Mouse (Mus musculus) heart, embryonic 11.5 days (tissue): ENCODE results near the gene Tjp2. TPM values are rescaled to one million over a fixed set of nuclear protein-coding genes. Genes with fewer than 3 reads are reported as not detected.

ENCODE experiments used
- ATAC-seq: fragments of 200-750 bp; cut with Nextera tagmentation; replicated peaks from 2 replicates; pipeline ENCODE4 v1.8.0; 2017; ENCODE audit warnings: moderate library complexity; ENCODE audit not compliant: insufficient number of reproducible peaks, low FRiP score, low TSS enrichment
- H3K27ac ChIP-seq: fragments of 300-500 bp; sonication (generic); 2 replicates; pipeline ENCODE4 v1.5.1; 2014; ENCODE audit warnings: mild to moderate bottlenecking, low read depth, low read length
- H3K27me3 ChIP-seq: fragments of 300-500 bp; sonication (generic); 2 replicates; pipeline ENCODE4 v1.6.1; 2014; ENCODE audit warnings: mild to moderate bottlenecking, low read length, mixed read lengths; ENCODE audit not compliant: control insufficient read depth, insufficient read depth
- H3K36me3 ChIP-seq: fragments of 300-500 bp; sonication (generic); 2 replicates; pipeline ENCODE4 v1.6.1; 2014; ENCODE audit warnings: mild to moderate bottlenecking, low read length, moderate library complexity, mixed read lengths; ENCODE audit not compliant: control insufficient read depth, insufficient read depth
- H3K4me1 ChIP-seq: fragments of 300-500 bp; sonication (generic); 2 replicates; pipeline ENCODE4 v1.6.1; 2014; ENCODE audit warnings: low read length; ENCODE audit not compliant: control insufficient read depth, insufficient read depth
- H3K4me2 ChIP-seq: fragments of 300-500 bp; sonication (generic); 2 replicates; pipeline ENCODE4 v1.6.1; 2014; ENCODE audit warnings: mild to moderate bottlenecking, moderate library complexity
- H3K4me3 ChIP-seq: fragments of 300-500 bp; sonication (generic); 2 replicates; pipeline ENCODE4 v1.5.1; 2014; ENCODE audit warnings: low read depth, low read length
- H3K9ac ChIP-seq: fragments of 300-500 bp; sonication (generic); 2 replicates; pipeline ENCODE4 v1.6.1; 2014; ENCODE audit warnings: mild to moderate bottlenecking, low read depth, low read length, moderate library complexity
- H3K9me3 ChIP-seq: fragments of 300-500 bp; sonication (generic); replicated peaks from 2 replicates; pipeline ENCODE4 v1.6.1; 2016; ENCODE audit warnings: low read length; ENCODE audit not compliant: control insufficient read depth
- WGBS: fragments of 180-500 bp; shearing (Covaris S2); extraction: QIAGEN DNeasy Blood & Tissue Kit; methylation state at CpG from one replicate; pipeline ENCODE4 v1.1.7; 2014; ENCODE audit not compliant: insufficient replicate concordance; 5-methylcytosine and 5-hydroxymethylcytosine counted together
- polyA plus RNA-seq: library from polyadenylated mRNA; unstranded; fragments of >200 nt; fragmentation: Nextera tagmentation; extraction: Ambion mirVana; gene quantifications from 2 replicates; pipeline ENCODE4 v1.2.1, GENCODE M21; 2014

The Tjp2 gene
- polyA plus RNA-seq, 1 experiment from 2014 or later: 21.3 TPM

DNA sequence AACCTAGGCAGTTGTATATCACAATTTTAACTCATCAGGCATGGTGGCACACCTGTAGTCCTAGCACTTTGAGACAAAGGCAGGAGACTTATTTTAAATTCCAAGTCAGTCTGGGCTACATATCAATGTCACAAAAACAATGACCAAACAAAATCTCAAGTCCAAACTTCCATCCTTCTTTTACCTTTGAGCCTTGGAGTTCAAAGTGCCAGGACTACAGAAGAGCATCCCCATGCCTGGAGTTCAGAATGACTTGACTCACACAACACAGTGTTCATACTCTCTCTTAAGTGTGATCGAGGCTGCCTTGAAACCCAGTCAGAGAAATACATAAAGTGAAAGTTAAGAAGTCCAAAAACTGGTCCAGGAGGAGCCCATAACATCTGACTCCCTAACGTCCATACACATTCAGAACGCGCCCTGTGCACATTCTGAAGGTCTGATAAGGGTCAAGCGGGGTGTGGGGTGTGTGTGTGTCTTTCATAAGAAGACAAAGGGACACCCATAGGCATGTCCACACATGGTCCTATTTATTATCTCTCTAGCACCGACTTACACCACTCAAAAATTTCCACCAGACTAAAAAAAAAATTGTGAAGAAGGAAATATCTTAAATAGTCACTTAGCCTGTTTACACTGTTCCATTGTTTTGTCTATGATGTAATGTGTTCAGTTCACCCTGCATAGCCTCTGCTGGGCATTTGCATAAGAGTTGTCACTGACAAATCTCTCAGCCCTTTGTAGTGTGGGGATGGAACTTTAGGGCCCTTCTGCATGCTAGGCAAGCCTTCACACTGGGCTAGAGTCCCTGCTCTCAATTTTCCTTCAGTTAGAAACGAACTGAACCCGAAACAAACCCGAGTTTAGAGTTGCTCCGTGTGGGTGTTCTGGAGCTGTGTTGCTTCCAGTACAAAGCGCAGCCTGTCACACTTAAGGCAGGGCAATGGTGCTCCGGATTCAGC, 34.8 kb upstream of the Tjp2 start:
- Histone ChIP-seq H3K9ac (no peak overlapping the region), H3K27me3 (no peaks in the 10 kb centered on the region), H3K4me1 (peaks cover 9% of the 10 kb centered on the region; the same call in 1 of the 2 replicates), H3K4me3 (no peak overlapping the region), H3K27ac (no peak overlapping the region), H3K9me3 (no peaks in the 10 kb centered on the region), H3K36me3 (peaks cover 6% of the 10 kb centered on the region), H3K4me2 (no peak overlapping the region)
- no peak for ATAC-seq
- WGBS: 67% methylated on average over 12 of the region's 12 CpGs

DNA sequence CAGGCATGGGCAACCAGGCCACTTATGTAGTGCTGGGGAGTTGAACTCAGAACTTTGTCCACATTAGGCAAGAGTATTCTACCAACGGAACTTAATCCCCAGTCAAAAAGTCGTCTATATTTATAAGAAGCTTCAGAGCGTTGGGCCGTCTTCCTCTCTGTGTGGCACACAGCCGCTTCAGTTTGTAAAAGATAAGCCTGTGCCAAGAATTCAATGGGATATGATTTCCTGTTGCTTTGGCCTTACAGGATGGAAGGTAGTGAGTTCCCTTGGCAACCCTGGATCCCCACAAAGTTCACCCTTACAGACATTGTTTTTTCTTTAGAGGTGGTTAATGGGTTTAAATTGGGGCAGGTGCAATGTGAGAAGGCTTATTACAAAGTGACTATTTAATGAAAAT, 33.5 kb upstream of the Tjp2 start:
- ATAC-seq: no peak
- Histone ChIP-seq H3K36me3 (peaks cover 3% of the 10 kb centered on the region; the same call in 1 of the 2 replicates), H3K9ac (no peak overlapping the region), H3K27ac (peak overlapping the region; percentile 32; the same call in 1 of the 2 replicates), H3K9me3 (no peaks in the 10 kb centered on the region), H3K4me1 (peaks cover 14% of the 10 kb centered on the region; the same call in 1 of the 2 replicates), H3K27me3 (no peaks in the 10 kb centered on the region), H3K4me2 (no peak overlapping the region), H3K4me3 (no peak overlapping the region)
- 58% methylated on average over 5 of the region's 5 CpGs for WGBS

DNA sequence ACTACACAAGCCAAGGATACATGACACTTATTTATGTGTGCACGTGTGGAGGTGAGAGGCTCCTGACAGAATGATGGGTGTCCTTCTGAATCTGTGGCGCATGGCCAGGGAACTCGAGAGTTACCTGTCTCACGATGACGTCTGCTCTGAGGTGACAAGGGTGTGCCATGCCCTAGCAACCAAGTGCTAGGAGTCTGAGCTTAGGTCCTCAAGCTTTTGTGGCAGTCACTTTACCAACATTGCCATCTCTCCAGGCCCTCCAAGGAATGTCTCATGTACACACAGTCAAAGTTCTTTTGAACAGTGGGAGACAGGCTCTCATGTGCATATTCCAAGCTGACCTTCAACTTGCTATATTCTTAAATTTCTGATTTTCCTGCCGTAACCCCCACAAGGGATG, 33.1 kb upstream of the Tjp2 start:
- peaks cover 14% of the 10 kb centered on the region; the same call in 1 of the 2 replicates for H3K4me1 ChIP-seq
- ATAC-seq: no peak
- WGBS: 87% methylated on average over 6 of the region's 6 CpGs
- H3K27me3 ChIP-seq: no peaks in the 10 kb centered on the region
- peak overlapping the region; percentile 32; the same call in 1 of the 2 replicates for H3K27ac ChIP-seq
- peaks cover 3% of the 10 kb centered on the region; the same call in 1 of the 2 replicates for H3K36me3 ChIP-seq
- no peaks in the 10 kb centered on the region for H3K9me3 ChIP-seq
- no peak overlapping the region for H3K4me3 ChIP-seq
- no peak overlapping the region for H3K4me2 ChIP-seq
- no peak overlapping the region for H3K9ac ChIP-seq

DNA sequence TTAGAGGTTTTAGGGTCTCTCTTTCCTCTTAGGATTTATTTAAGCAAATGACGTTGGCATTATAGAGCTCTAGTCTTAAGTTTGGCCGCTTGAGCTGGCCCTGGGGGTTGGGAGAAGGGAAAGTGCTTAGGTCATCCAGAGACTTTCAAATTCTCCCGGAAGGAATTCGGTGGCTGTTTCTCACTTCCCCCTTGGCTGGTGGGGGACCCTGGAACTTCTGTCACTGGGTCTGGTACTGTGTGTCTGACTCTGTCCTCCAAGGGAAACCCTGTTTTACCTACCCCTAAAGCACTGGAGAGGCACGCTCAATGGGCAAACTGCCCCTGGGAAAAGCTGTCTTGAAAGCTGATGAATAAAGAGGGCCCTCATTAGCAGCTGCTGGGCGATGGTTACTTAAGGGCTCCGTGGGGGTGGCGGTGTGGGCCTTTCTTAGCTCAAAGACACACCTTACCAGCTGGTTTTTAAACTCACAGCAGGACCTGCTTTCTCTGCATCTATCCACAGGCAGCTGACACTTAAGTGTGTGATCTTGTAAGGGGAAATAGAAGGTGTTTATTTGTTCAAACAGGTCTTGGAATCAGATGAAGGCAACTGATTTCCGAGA, 28.9 kb upstream of the Tjp2 start:
- Histone ChIP-seq H3K4me1 (peaks cover 17% of the 10 kb centered on the region), H3K4me2 (no peak overlapping the region), H3K27me3 (no peaks in the 10 kb centered on the region), H3K27ac (no peak overlapping the region), H3K4me3 (no peak overlapping the region), H3K9me3 (no peaks in the 10 kb centered on the region), H3K9ac (no peak overlapping the region), H3K36me3 (no peaks in the 10 kb centered on the region)
- 24% methylated on average over 9 of the region's 9 CpGs for WGBS
- ATAC-seq: no peak

DNA sequence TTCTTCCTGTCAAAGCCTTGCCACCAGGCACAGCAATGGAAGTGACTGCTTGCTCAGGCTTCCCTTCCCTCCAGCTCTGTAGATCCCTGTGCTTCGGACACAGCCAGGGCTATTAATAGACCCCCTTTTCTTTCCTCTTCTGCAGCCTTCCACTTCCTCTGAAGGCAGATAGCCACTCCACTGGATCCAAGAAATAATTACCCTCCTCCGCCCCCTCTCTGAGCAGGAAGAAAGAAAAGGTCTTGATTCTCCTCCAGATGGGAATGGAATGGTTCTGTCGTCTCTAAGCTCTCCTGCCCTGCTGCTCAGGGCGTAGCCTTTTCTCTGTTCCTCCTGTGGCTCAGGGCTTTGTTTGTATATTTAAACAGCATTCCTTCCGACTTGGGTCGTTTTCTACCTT, 27.0 kb upstream of the Tjp2 start:
- Histone ChIP-seq H3K27ac (peak overlapping the region; percentile 85), H3K4me1 (peaks cover 12% of the 10 kb centered on the region), H3K4me3 (no peak overlapping the region), H3K9me3 (no peaks in the 10 kb centered on the region), H3K9ac (peak overlapping the region; percentile 56), H3K36me3 (no peaks in the 10 kb centered on the region), H3K4me2 (peak overlapping the region; percentile 25), H3K27me3 (no peaks in the 10 kb centered on the region)
- WGBS: 15% methylated on average over 6 of the region's 6 CpGs
- peak; percentile 68; the same call in 1 of the 2 replicates for ATAC-seq

DNA sequence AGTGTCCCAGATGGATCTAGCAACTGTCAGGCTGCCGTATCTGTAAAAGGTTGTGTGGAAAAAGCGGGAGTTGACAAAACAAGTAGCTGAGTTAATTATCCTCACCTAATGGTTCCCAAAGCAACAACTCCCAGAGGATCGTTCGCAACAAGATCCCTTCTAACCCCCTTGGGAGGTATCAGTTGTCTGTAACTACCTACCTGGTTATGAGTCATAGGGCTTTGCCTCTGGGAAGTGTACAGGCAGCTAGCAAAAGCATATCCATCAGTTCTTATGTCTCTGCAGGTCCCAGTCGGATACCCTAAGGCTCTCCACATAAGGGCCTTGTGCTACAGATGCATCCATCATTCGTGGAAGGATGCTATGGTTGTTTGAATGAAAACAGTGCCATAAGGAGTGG, 18.5 kb upstream of the Tjp2 start:
- no peak overlapping the region for H3K4me2 ChIP-seq
- no peak overlapping the region for H3K9ac ChIP-seq
- no peak overlapping the region for H3K27ac ChIP-seq
- ATAC-seq: no peak
- no peaks in the 10 kb centered on the region for H3K27me3 ChIP-seq
- H3K9me3 ChIP-seq: no peaks in the 10 kb centered on the region
- H3K4me3 ChIP-seq: no peak overlapping the region
- H3K36me3 ChIP-seq: no peaks in the 10 kb centered on the region
- 80% methylated on average over 6 of the region's 6 CpGs for WGBS
- H3K4me1 ChIP-seq: peaks cover 7% of the 10 kb centered on the region

DNA sequence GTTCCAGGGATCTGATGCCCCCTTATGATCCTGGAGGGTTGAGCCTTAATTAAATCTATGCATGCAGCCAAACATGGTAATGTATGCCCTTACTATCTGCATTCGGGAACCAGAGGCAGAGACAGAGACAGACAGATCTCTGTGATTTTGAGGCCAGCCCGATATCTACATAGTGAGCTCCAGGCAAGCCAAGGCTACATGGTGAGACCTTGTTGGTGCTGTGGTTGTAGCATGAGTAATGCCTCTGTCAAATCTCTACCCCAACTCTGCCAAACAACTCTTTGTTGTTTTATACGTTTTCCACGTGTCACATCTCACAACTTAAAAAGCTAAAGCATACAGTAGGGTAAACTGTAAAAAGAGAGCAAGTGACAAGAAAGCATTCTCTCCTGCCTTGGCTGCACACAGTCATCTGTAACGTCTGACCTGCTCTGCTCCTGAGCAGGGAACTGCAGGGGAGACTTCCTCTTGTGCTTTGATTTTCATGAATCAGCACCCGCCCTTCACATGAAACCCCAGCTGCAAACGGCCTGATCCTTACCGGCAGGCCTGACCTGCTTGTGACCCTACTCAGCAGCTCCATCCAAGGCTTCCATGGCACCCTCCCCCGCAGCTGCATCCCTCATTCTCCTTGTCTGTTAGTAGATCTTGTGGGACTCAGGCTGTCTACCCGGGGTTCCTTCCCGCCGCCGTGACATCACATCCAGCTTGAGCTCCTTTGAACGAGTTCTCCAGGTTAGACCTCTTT, 17.1 kb upstream of the Tjp2 start:
- Histone ChIP-seq H3K4me2 (peak overlapping the region; percentile 14; the same call in 1 of the 2 replicates), H3K27me3 (no peaks in the 10 kb centered on the region), H3K4me3 (no peak overlapping the region), H3K9me3 (no peaks in the 10 kb centered on the region), H3K4me1 (peaks cover 7% of the 10 kb centered on the region), H3K27ac (no peak overlapping the region), H3K9ac (peak overlapping the region; percentile 36; the same call in 1 of the 2 replicates), H3K36me3 (no peaks in the 10 kb centered on the region)
- WGBS: 24% methylated on average over 14 of the region's 14 CpGs
- no peak for ATAC-seq

DNA sequence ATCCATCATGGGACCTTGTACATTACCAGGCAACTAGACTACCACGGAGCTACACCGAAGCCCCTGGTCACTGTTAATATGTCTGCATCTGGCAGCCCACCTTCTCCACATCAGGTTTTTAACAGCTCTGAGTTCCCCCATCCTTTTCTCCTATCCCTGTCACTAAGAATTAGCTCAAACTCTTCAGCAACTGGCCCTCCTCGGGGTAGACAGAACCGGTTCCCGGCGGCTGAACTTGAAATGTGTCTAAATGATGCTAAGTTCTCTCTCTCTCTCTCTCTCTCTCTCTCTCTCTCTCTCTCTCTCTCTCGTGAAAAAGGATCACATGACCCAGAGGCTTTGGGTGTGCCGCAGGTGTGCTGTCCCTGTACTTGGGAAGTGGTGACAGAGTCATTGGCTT, 16.4 kb upstream of the Tjp2 start:
- Histone ChIP-seq H3K9me3 (no peaks in the 10 kb centered on the region), H3K4me3 (no peak overlapping the region), H3K27ac (no peak overlapping the region), H3K4me2 (no peak overlapping the region), H3K27me3 (no peaks in the 10 kb centered on the region), H3K9ac (no peak overlapping the region), H3K4me1 (peaks cover 7% of the 10 kb centered on the region), H3K36me3 (no peaks in the 10 kb centered on the region)
- WGBS: 89% methylated on average over 8 of the region's 8 CpGs
- no peak for ATAC-seq
